Mouse (Mus musculus) hindlimb bud, embryonic 11.5 days (tissue): Measurements from ENCODE around the gene Ubap2.

ENCODE experiments used
- DNase-seq: peaks from one replicate; pipeline ENCODE4 v3.0.0-alpha.2; 2012; ENCODE audit warnings: low read depth, low spot score; ENCODE audit errors: extremely low spot score

The Ubap2 gene

DNA sequence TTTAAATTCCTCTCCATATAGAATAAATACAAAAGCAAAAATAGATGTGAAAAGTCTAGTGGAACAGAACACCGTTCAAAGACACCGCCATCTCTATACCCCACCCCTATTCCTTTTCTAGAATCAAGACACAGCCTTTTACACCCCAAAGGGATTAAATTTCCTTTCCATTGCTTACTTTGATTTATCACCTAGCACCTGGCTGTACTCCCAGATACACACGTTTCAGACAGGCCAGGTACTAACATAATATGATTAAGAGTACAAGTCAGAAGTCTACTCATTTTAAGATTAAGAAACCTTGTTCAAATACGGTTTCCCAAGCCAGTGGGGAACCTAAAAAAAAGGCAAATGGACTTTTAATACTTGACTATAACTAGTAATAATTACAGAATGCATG lies 8.6 kb downstream of the Ubap2 start:
- DNase-seq: no peak

DNA sequence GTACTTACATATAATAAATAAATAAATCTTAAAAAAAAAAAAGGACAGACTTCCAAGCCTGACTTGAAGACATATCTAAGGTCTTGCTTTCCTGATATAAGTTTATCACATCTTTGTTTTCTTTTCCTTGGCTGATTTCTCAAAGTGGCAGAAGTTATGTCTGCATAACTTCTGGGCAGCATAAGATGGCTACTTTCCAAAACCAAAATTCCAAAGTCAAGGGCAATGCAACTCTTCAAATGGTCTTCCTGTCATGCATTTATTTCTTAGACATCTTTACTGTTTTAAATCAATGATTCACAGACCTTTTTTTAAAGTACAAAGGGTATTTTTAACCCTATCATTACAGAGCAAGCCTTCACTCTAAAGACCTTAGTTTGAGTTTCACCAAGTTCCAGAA lies 14.3 kb downstream of the Ubap2 start:
- DNase-seq: no peak

DNA sequence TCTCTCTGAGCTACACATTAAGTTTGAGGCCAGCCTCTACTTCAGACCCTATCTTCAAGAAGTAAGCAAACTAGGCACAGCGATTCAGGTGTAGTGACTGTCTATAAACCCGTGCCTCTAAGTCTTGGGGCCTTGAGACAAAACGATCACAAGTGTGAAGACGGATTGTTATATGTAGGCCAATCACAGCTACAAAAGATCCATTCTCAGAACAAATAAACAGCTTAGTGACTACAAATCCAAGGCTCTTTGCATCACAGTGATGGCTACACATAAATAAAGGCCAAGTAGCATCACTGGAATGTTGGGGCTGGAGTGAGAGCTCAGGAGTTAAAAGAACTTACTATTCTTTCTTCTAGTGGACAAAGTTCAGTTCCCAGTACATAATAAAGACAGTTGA lies 15.9 kb downstream of the Ubap2 start:
- DNase-seq: no peak

DNA sequence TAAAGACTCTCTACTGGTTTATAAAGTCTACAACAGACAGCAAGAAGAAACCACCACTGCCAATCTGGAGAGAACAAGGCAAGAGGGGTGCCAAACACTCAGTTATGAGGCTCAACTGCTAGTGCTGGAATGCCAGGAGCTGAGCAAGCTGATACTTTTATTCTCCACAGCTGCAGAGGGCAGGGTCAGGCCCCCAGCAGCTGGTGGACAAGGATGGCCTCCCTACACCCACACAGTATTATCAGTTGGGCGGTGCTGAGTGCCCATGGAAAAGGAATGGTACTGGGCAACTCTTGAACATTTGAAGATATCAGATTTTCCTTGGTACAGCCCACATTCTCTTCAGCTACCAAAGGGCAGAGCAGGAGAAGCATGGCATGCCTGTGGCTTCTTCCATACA lies 17.2 kb downstream of the Ubap2 start:
- DNase-seq: no peak

DNA sequence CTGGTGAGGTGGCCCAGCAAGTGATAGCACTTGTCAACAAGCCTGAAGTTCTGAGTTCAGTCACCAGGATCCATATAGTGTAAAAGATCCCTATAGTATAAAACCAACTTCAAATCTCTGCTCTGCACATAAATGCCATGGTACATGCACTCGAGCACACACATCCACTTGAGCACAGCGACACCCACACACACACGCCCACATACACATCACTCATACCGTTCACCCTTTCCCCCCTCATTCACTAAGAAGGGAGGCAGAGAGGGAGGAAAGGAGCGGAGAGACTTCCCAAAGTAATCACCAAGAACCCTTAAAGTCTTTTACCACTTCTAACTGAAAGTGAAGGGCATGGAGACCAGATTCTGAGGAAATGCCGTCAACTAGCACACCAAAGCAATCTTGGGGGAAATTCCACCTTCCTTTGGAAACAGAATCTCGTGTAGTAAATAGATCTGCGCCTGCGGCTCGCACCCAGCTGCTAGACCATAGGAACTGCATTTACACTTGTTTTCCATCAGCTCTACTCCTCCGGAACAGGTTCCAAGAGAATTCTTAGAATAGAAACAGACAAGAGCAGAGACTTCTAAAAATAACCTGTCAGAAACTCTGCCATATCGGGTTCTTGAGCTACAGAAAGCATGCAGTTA lies 19.3 kb downstream of the Ubap2 start:
- no peak for DNase-seq

DNA sequence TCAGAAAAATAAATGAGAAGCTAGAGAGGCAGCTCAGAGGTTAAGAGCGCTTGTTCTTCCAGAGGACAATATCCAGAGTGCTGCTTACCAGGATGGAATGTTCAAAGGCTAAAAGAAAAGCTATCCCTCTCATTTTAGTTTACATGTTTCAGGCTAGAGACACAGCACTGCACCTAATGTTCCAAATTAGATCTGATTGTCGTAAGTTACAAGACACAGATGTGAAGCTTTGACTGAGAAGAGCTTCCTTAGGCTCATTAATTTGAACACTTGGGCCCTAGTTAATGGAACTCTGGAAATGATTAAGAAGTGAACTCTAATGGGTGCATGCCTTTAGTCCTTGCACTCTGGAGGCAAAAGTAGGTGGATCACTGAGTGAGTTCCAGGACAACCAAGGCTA lies 21.2 kb downstream of the Ubap2 start:
- no peak for DNase-seq

DNA sequence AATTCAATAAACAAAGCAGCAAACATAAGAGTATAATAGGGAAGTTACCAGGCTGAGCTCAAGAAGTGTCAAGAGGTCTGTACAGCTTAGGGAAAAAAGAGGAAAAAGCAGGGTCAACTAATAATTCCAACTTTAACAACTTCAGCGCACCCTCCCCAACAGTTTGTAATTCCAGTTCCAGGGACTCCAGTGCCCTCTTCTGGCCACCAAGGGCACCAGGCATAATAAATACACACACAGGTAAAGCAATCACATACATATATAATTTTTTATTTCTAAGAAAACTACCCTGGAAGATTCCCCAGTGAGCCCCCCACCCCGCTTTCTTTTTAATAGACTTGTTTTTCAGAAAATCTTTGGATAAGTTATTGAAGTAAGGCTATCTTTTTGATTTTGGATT lies 29.5 kb downstream of the Ubap2 start:
- DNase-seq: no peak

DNA sequence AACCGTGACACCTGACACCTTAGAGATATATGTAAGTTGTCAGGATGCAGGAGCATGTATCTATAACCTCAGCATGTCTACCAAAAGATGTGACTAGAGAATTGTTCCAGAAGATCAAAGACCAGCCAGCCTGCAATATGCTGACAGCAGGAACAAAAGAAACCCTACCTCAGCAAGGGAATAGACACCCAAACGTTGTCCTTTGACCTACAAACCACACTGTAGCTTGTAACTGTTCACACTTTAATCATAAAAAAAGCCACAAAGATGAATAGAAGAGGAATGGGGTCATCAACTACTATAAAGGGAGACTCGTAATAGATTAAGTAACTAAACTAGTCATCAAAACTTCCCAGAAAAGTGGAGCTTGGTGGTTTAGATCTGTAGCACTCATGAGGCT lies 34.0 kb downstream of the Ubap2 start:
- DNase-seq: no peak

DNA sequence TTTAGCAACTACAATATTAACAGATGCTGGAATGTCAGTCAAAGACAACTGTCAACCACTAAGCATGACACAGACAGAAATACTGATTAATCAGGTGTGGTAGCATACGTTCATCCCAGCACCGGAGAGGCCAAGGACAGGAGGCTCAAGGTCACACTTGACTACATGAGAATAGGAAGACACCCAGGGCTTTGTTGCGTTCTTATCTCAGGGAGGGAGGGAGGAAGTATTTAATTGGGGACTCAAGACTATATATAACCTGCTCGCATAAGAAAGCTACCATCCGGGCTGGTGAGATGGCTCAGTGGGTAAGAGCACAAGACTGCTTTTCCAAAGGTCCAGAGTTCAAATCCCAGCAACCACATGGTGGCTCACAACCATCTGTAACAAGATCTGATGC lies 39.3 kb downstream of the Ubap2 start:
- no peak for DNase-seq

DNA sequence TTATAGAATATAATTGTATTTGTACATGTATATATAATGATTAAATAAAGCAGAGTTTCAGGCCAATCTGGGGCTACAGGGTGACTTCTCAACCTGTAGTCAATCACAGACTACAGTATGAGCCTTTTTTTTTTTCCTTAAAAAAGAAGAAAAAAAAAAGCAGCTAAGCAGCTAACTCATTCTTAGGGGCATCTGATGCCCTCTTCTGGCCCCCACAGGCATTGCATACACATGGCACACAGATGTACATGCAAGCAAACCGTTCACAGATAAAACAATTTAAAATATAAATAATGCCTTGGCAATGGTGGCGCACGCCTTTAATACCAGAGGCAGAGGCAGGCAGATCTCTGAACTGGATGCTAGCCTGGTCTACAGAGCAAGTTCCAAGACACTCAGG lies 48.6 kb downstream of the Ubap2 start:
- DNase-seq: peak; percentile 16

DNA sequence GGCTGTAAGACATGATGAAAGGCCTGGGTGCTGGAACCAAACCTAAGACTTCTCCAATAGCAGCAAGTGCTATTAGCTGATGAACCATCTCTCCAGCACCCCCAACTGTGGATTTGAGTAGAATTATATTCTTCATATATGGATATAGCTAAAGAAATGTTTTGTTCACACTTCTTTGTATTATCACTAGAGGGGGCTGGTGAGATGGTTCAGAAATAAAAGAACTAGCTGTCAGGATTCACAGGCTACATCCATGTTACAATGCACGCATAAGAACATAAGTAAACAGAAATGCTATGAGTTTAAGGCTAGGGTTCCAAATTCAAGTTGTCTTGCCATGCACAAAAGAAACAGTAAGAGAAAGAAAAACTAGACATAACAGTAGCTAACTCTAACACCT lies 49.5 kb downstream of the Ubap2 start:
- no peak for DNase-seq

DNA sequence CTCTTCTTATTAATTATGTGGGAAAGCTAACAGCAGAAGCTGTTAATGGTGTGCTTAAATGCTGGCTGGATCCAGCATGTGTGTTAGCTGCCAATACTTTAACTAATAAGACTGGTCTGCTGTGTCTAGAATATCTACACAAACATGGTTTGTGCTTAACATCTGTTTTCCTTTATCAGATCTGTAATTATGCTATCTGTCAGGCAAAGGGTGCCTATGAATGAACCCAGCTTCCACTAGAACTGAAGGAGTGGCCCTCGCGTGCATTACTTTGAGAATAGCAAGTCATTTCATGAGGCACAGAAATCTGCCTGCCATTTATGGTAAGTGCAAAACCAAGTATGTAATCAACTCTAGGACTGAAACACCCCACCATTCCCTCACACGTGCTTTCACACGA lies 66.9 kb downstream of the Ubap2 start:
- DNase-seq: no peak

DNA sequence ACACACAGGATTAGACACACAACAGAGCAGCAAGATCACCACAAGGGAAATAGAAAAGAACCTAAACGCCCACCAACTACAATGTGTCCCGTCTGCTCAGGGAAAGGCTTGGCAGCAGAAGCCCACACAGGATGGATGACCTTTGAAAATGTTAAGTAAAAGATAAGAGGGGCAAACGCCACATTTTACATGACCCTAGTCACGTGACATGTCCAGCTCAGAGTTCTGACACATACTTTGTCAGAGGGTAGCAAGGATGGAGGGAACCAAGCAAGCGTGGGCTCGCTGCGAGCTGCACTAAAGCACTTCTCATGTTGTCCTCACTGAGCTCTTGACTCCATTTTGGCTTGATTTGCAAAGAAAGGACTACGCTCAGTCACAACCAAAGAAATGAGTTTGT lies 69.2 kb downstream of the Ubap2 start:
- DNase-seq: no peak

DNA sequence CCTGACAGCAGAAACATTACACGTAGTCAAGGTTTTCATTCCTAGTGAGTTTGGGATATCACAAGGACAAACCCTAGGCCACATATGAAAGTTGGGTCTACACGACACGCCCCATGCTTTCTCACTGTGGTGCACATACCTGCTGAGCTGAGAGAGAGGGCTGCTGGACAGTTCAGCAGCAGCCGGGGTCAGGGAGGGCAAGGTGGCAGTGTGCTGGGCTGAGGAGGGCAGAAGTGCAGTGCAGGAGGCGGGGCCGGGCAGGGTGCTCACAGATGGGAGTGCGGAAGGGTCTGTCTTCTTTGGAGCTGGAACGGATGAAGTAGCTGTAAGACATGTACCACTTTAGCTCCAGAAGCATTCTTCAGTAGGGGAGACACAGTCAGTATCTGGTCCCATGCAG lies 72.8 kb downstream of the Ubap2 start:
- DNase-seq: no peak

DNA sequence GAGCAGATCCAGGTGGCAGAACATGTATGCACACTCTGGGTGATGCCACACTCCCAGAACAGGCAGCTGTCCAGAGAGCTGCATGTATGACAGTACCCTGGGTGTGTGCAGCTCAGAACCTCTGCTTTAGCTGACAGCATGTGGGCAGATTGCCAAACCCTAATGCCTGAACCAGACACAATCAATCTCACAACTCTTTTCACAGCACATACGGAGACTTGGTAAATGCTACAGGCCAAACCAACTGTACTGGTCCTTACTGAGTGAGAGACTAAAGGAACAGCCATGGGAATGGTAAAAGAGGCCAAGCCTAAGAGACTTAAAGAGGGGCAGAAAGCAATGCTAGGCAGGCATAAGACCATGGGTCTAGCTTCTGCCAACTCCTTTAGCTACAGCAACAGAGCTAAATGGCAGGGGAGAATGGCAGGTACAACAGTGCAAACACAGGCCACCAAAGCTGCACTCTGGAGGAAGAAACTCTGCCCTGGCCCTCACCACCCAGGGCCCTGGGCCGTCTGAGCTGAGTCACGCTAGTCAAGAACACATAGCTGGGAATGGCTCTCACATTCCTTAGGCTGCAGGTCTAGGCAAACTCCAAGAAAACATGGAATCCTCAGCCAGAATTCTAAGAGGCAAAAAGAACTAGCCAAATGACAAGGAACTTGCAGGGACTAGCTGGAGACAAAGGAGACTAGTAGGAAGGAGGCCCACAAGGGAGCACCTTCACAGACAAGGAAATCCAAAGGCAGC lies 77.9 kb downstream of the Ubap2 start:
- no peak for DNase-seq

DNA sequence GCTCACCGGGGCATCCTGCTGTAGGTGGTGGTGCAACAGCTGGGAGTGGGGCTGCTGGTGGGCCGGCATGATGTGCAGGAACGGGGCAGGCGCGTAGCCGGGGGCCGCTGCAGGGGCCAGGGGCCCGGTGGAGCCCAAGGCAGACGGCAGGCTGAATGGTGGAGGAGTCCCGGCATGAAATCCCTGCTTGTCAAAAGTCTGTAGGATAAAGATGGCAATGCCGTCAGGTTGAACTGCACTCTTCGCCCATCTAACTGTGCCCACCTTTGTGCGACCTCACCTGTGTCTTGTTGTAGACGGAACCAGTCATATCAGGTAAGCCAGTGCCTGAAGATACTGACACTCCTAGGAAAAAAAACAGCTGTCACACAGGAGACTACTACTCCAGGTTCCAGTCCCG lies 79.6 kb downstream of the Ubap2 start:
- no peak for DNase-seq

DNA sequence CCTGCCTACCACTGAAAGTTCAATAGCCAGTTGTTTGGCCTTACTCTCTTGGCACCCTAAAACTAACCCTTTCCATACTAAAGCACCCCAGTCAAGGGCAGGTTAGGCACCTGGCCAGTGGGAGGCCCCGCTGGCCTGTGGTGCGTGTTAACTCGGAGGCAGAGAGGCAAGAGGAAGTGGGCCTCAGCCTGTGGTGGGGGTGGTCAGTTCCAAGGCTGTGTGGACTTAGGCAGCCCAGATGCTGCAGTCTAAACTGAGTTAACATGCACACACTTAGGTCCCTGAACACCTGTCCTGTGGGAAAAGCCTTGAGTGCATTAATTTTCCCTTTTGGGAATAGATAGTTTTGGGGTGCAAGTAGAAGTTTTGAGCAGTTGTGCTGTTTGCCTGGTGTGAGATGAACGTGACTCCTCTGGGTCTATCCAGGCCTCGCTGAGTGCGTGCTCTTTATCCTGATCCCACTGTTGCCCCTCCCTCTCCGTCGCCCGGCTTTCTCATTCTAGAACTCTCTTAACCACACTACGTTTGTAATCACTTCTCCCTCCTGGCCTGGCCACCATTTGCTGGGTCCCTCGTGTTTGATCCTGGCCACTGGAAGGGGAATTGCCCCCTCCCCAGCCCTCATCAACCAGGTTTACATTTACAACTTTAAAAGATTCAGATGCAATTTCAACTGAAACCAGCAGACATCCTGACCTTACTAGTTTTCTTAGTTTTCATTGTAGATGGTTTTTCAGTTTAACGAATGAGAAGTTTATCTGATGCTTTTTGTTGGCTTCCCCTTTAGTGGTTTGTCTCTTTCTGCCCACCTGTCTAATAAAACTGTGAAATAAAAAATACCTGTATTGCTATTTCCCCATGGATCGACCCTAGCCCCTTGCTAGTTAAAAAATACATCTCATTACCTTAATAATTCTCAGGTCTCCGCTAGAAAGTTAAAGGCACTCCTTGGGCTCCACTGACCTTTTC lies 82.1 kb downstream of the Ubap2 start:
- no peak for DNase-seq

DNA sequence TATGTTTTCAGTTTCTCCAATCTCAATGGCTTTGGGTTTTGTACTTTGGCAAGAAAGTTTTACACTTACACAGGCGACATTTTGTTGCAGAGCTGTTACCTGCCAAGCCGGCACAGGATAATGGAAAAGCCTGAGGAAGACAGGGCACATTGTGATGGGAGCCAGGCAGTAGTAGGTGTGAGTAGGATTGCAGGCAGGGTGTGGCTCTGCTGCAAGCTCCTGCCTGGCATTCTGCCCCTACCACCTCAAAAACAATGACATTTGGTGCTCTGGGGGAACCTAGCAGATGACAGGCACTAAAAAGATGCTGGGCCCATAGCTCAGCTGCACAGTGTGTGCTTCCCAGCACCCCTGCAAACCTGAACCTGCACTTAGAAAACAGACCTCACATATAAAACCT lies 85.1 kb downstream of the Ubap2 start:
- no peak for DNase-seq

DNA sequence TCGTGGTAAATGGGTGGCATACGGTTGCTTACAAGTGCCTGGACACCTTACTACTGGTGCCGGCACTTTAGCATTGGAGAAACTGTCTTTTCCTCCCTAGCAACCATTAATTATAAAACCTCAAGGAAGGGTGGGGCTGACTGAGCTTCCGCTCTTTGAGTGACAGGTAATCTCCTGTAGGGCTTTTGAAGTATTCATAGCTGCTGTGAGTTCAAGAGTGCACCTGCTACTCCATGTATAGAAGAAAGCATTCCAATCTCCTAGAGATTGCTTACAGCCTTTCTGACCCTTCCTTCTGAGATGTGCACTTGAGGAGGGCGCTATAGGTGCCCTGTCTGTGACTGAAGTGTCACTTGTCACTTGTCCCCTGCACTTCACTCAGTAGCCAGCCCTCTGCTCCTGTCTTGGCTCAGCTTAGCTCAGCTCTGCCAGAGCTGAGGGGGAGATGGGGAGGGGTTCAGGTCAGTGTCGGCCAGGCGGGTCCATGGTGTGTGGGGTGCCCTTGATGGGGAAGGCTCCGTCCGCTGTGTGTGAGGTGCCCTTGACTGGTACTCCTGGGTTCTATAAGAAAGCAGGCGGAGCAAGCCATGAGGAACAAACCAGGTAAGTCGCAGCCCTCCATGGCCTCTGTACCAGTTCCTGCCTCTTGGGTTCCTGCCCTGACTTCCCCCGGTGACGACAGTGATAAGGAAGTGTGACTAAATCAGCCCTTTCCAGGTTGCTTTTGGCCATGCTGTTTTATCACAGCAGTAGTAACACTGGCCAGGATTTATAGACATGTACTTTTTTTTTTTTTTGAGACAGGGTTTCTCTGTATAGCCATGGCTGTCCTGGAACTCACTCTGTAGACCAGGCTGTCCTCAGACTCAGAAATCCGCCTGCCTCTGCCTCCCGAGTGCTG lies 94.9 kb downstream of the Ubap2 start:
- DNase-seq: no peak

DNA sequence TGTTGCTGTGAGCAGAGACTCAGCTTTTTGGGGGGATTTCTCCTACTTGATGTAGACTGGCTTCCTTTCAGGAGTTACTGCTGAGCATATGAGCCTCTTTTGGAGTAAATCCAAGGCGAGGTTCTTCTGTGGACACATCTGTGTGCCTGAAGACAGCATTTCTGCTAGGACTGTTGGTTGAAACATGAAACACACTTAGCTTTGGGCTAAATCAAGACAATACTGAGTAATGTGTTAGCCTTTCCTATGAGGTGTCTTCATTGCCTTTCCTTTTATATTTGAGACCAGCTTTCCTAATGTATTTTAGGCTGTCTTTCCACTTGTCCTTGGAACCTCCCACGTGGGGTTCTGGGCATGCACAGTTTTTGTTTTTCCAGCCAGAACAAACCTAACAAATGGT lies 100.3 kb downstream of the Ubap2 start:
- DNase-seq: no peak

DNA sequence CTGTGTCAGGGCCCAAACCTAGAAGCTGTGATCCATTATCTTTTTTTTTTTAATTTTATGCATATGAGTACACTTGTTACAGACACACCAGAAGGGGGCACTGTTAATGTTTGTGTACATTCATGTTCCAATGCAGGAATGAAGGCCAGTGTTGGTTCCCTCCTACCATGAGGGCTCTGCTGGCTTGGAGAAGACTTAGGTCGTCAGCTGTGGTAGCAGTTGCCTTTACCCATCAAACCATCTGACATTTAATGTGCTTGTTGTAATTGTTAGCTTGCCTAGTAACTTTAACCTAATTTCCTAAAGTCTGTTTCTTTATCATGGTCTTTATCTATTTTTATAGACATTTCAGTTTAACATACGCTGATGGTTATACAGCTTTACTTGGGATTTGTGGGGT lies 104.0 kb downstream of the Ubap2 start:
- DNase-seq: no peak
